Mouse (Mus musculus) heart, postnatal 0 days (tissue): ENCODE data around the gene Tyk2. TPM values are rescaled to one million over a fixed set of nuclear protein-coding genes. Genes with fewer than 3 reads are reported as not detected.

Experiments
- ATAC-seq: fragments of 200-750 bp; cut with Nextera tagmentation; 2 replicates; pipeline ENCODE4 v1.8.0; 2017; ENCODE audit warnings: low read depth, moderate number of reproducible peaks, moderate library complexity; ENCODE audit not compliant: insufficient read depth
- DNase-seq: peaks from one replicate; pipeline ENCODE4 v3.0.0-alpha.2; 2016; ENCODE audit warnings: low spot score
- H3K27ac ChIP-seq: fragments of 300-500 bp; sonication (generic); 2 replicates; pipeline ENCODE4 v1.5.1; 2014; ENCODE audit warnings: low read depth, mild to moderate bottlenecking
- H3K27me3 ChIP-seq: fragments of 300-500 bp; sonication (generic); 2 replicates; pipeline ENCODE4 v1.6.1; 2014; ENCODE audit warnings: low read length, mixed read lengths; ENCODE audit not compliant: control insufficient read depth, insufficient read depth
- H3K36me3 ChIP-seq: fragments of 300-500 bp; sonication (generic); replicated peaks from 2 replicates; pipeline ENCODE4 v1.6.1; 2014; ENCODE audit warnings: low read length, mixed read lengths; ENCODE audit not compliant: control insufficient read depth, insufficient read depth
- H3K4me1 ChIP-seq: fragments of 300-500 bp; sonication (generic); 2 replicates; pipeline ENCODE4 v1.6.1; 2014; ENCODE audit warnings: antibody characterized with exemption; ENCODE audit not compliant: control insufficient read depth, insufficient read depth
- H3K4me2 ChIP-seq: fragments of 300-500 bp; sonication (generic); 2 replicates; pipeline ENCODE4 v1.6.1; 2014; ENCODE audit warnings: low read depth, mild to moderate bottlenecking, low read length, moderate library complexity
- H3K4me3 ChIP-seq: fragments of 300-500 bp; sonication (generic); 2 replicates; pipeline ENCODE4 v1.5.1; 2014; ENCODE audit warnings: low read depth, low read length
- H3K9ac ChIP-seq: fragments of 300-500 bp; sonication (generic); replicated peaks from 2 replicates; pipeline ENCODE4 v1.6.1; 2014; ENCODE audit warnings: low read depth, low read length, mixed read lengths
- H3K9me3 ChIP-seq: fragments of 300-500 bp; sonication (generic); replicated peaks from 2 replicates; pipeline ENCODE4 v1.6.1; 2016; ENCODE audit warnings: low read length; ENCODE audit not compliant: control insufficient read depth
- CTCF ChIP-seq: IDR thresholded peaks from 2 replicates; pipeline ENCODE4 v1.5.1; 2016; ENCODE audit warnings: antibody characterized with exemption, control low read depth, low read depth
- EP300 ChIP-seq: IDR thresholded peaks from 2 replicates; pipeline ENCODE4 v1.6.1; 2016; ENCODE audit warnings: antibody characterized with exemption, low read depth
- WGBS: fragments of 180-500 bp; shearing (Covaris S2); extraction: QIAGEN DNeasy Blood & Tissue Kit; methylation state at CpG from one replicate; pipeline ENCODE4 v1.1.7; 2014; 5-methylcytosine and 5-hydroxymethylcytosine counted together
- polyA plus RNA-seq: library from polyadenylated mRNA; unstranded; fragments of >200 nt; fragmentation: Nextera tagmentation; extraction: Ambion mirVana; gene quantifications from 2 replicates; pipeline ENCODE4 v1.2.1, GENCODE M21; 2015
- total RNA-seq: library from RNA; depleted of rRNA; stranded (reverse); fragments of >200 nt; gene quantifications from 2 replicates; pipeline ENCODE4 v1.2.3, GENCODE M21; 2014; ENCODE audit warnings: low replicate concordance

Gene Tyk2
- total and polyA plus RNA-seq, 2 experiments from 2014 or later, result 7.7 to 17.9 TPM

DNA sequence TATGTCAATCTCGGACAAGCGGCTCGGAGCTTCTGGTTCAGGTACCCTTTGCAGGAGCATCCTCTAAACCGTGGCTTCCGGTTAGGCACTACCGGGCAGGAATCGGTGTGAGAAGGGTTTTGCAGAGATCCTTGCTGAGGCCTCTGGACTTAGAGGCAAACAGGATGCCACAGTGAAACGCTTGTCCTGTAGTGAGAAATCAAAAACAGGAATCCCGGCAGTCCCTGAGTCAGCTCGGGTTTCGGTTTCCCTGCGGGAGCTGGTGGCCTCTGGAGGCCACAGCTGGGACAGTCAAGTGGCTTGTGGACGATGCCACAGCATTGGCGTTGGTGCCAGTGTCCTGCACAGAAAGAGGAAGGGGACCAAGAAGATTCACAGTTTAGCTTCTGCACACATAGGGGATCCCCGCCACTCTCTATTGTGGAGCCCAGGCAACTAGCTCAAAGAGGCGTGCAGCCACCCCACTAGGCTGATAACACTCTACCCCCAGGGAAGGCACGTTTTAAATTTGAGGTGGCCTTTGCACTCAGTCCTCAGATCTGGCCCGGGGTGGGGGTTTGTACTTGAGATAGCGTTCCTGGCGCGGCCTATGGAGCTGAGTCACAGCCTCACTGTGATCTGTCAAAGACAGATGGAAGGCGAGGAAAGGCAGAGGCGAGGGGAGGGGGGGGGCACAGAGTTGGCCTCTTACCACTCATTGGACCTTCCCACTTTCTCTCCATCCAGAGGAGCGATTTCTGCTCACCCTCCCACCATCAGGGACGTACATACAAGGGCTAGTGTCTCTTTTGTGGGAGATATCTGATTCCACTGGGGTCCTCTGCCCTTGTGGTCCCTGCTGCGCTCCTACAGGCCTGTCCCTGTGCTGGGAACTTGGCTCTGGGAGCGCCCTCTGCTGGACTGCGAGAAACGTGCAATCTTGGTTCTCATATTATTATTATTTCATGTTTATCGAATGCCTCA lies 37.4 kb upstream of the Tyk2 start:
- Histone ChIP-seq H3K4me3 (peak overlapping the region; percentile 39), H3K4me1 (peaks cover 20% of the 10 kb centered on the region), H3K36me3 (no peaks in the 10 kb centered on the region), H3K4me2 (peak overlapping the region; percentile 79), H3K9me3 (no peaks in the 10 kb centered on the region), H3K9ac (peak overlapping the region; percentile 40), H3K27me3 (peaks cover 34% of the 10 kb centered on the region), H3K27ac (peak overlapping the region; percentile 87)
- WGBS, result 2% methylated on average over 30 of the region's 30 CpGs
- TF ChIP-seq CTCF (peak; percentile 88), EP300 (peak; percentile 63)
- DNase-seq (peak; percentile 84), ATAC-seq (peak; percentile 81)

DNA sequence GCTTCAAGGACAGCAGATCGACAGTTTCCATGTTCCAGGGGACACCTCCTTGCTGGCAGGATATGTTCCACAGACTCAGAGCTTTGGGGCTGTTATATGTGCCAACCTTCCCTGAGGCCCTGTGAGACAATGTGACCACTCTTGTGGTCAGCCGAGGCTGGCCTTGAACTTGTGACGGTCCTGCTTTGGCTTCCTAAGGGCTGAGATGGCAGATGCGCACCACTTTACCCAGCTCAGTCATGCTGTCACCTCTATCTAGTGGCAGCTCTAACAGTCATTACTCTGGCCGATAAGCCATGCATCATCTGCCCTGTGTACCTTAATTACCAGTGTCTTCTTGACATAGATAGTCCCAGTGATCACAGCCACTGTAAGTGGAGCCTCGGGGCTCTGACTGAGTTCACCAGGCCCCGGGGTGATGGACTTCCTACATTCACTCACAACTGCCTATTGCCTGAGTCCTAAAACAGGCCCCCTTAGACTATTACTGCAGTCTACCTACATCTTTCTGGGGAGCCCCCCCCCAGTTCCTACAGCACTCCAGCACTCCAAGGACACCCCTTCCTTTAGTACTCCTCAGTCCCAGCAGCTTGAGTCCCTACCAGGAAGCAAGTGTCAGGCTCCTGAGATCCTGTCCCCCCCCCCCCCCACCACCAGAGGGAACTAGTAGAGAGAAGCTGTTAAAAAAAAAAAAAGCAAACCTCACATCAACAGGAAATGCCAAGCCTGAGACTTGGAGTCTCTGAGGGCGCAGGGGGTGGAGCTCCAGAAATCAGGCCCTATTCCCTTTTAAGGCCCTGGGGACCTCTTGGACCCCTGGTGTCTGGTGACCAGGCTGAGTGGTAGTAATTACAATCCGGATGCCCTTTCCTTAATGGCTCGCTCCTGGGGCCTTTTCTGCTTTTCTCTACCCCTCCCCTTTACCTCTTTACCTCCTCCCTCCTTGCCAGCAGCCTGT lies 36.4 kb upstream of the Tyk2 start:
- DNase-seq (peak; percentile 46), ATAC-seq (no peak)
- peak overlapping the region; percentile 40 for H3K9ac ChIP-seq
- no peaks in the 10 kb centered on the region for H3K36me3 ChIP-seq
- WGBS, result 46% methylated on average over 10 of the region's 10 CpGs
- H3K4me3 ChIP-seq, result peak overlapping the region; percentile 39
- TF ChIP-seq CTCF (peak; percentile 6; the same call in 1 of the 2 replicates), EP300 (no peak)
- no peaks in the 10 kb centered on the region for H3K9me3 ChIP-seq
- H3K27me3 ChIP-seq, result peaks cover 42% of the 10 kb centered on the region
- H3K27ac ChIP-seq, result peak overlapping the region; percentile 87
- H3K4me1 ChIP-seq, result peaks cover 20% of the 10 kb centered on the region
- H3K4me2 ChIP-seq, result peak overlapping the region; percentile 79

DNA sequence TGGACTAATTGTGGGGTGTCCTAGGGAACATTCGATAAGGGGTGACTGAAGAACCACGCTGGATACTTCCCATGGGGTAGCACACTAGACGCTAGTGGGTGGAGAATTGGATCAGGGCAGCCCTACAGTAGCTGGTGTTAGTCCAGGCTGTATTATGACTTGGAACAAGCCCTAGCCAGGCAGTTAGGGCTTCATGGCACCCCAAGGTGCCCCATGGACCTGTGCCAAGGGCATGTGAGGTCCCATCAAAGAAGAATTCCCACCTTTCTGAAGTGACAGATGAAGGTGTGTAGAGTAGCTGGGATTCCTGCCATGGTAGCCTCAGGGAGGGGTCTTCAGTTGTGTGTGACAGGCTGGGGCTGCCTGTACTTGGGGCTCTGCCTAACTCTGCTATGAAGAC lies 35.5 kb upstream of the Tyk2 start:
- ATAC-seq (no peak), DNase-seq (no peak)
- Histone ChIP-seq H3K4me1 (peaks cover 20% of the 10 kb centered on the region), H3K4me3 (peak overlapping the region; percentile 53), H3K27me3 (peaks cover 47% of the 10 kb centered on the region), H3K36me3 (no peaks in the 10 kb centered on the region), H3K27ac (0 out of 2 replicates have a peak overlapping the region, but pooled peaks have one; percentile 8), H3K9me3 (no peaks in the 10 kb centered on the region), H3K9ac (no peak overlapping the region), H3K4me2 (peak overlapping the region; percentile 79)
- 20% methylated on average over 3 of the region's 3 CpGs for WGBS
- no peak for TF ChIP-seq EP300
- TF ChIP-seq CTCF, result no peak

DNA sequence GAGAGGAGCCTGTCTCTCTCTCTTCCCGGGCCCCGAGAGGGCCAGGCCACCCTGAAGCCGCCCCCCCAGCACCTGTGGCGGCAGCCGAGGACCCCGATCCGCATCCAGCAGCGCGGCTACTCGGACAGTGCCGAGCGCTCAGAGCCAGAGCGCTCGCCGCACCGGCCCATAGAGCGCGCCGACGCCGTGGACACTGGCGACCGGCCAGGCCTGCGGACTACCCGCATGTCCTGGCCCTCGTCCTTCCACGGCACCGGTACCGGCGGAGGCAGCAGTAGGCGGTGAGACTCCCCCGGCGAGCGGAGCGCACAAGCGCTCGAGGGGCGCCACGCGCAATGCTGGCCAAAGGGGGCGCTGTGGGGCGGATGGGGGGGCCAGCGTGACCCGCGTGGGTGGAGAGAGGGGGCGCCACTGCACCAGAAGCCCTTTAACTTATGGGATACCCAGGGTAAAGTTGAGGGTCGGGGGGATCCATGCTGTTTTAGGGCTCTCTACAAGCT lies 35.0 kb upstream of the Tyk2 start:
- WGBS, result under 1% methylated on average over 46 of the region's 47 CpGs
- H3K27ac ChIP-seq, result no peak overlapping the region
- H3K9me3 ChIP-seq, result no peaks in the 10 kb centered on the region
- H3K9ac ChIP-seq, result peak overlapping the region; percentile 49
- peak; percentile 19 for DNase-seq
- peak overlapping the region; percentile 79 for H3K4me2 ChIP-seq
- no peaks in the 10 kb centered on the region for H3K36me3 ChIP-seq
- peaks cover 47% of the 10 kb centered on the region for H3K27me3 ChIP-seq
- H3K4me3 ChIP-seq, result peak overlapping the region; percentile 53
- TF ChIP-seq EP300, result no peak
- peak; percentile 66 for TF ChIP-seq CTCF
- peaks cover 20% of the 10 kb centered on the region for H3K4me1 ChIP-seq
- ATAC-seq, result no peak
